Mouse (Mus musculus) heart, embryonic 11.5 days (tissue): ENCODE results near the gene Zfp831. TPM values are rescaled to one million over a fixed set of nuclear protein-coding genes. Genes with fewer than 3 reads are reported as not detected.

Experiments used
- ATAC-seq: fragments of 200-750 bp; cut with Nextera tagmentation; replicated peaks from 2 replicates; pipeline ENCODE4 v1.8.0; 2017; ENCODE audit warnings: moderate library complexity; ENCODE audit not compliant: insufficient number of reproducible peaks, low FRiP score, low TSS enrichment
- H3K27ac ChIP-seq: fragments of 300-500 bp; sonication (generic); 2 replicates; pipeline ENCODE4 v1.5.1; 2014; ENCODE audit warnings: mild to moderate bottlenecking, low read depth, low read length
- H3K27me3 ChIP-seq: fragments of 300-500 bp; sonication (generic); 2 replicates; pipeline ENCODE4 v1.6.1; 2014; ENCODE audit warnings: mild to moderate bottlenecking, low read length, mixed read lengths; ENCODE audit not compliant: control insufficient read depth, insufficient read depth
- H3K36me3 ChIP-seq: fragments of 300-500 bp; sonication (generic); 2 replicates; pipeline ENCODE4 v1.6.1; 2014; ENCODE audit warnings: mild to moderate bottlenecking, low read length, moderate library complexity, mixed read lengths; ENCODE audit not compliant: control insufficient read depth, insufficient read depth
- H3K4me1 ChIP-seq: fragments of 300-500 bp; sonication (generic); 2 replicates; pipeline ENCODE4 v1.6.1; 2014; ENCODE audit warnings: low read length; ENCODE audit not compliant: control insufficient read depth, insufficient read depth
- H3K4me2 ChIP-seq: fragments of 300-500 bp; sonication (generic); 2 replicates; pipeline ENCODE4 v1.6.1; 2014; ENCODE audit warnings: mild to moderate bottlenecking, moderate library complexity
- H3K4me3 ChIP-seq: fragments of 300-500 bp; sonication (generic); 2 replicates; pipeline ENCODE4 v1.5.1; 2014; ENCODE audit warnings: low read depth, low read length
- H3K9ac ChIP-seq: fragments of 300-500 bp; sonication (generic); 2 replicates; pipeline ENCODE4 v1.6.1; 2014; ENCODE audit warnings: mild to moderate bottlenecking, low read depth, low read length, moderate library complexity
- H3K9me3 ChIP-seq: fragments of 300-500 bp; sonication (generic); replicated peaks from 2 replicates; pipeline ENCODE4 v1.6.1; 2016; ENCODE audit warnings: low read length; ENCODE audit not compliant: control insufficient read depth
- WGBS: fragments of 180-500 bp; shearing (Covaris S2); extraction: QIAGEN DNeasy Blood & Tissue Kit; methylation state at CpG from one replicate; pipeline ENCODE4 v1.1.7; 2014; ENCODE audit not compliant: insufficient replicate concordance; 5-methylcytosine and 5-hydroxymethylcytosine counted together
- polyA plus RNA-seq: library from polyadenylated mRNA; unstranded; fragments of >200 nt; fragmentation: Nextera tagmentation; extraction: Ambion mirVana; gene quantifications from 2 replicates; pipeline ENCODE4 v1.2.1, GENCODE M21; 2014

The Zfp831 gene
- polyA plus RNA-seq, 1 experiment from 2014 or later: not detected

DNA sequence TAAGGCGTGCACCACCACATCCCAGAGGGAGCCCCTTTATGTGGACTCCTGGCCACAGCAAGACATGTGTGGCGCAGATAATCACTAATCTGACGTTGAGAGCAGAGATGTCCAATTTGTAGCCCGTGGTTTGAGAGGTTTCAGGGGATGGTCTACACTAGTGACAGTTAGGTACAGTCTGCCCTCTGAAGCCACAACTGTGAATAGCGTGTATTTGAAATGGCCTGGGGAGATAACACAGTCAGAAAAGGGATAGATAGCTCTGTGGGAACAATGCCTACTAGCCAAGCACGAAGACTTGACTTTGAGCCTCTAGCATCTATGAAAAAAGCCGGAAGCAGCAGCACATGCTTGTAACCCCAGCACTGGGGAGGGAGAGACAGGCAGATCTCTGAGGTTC lies 18.9 kb upstream of the Zfp831 start:
- H3K36me3 ChIP-seq: no peaks in the 10 kb centered on the region
- no peaks in the 10 kb centered on the region for H3K27me3 ChIP-seq
- no peak overlapping the region for H3K4me2 ChIP-seq
- H3K9ac ChIP-seq: no peak overlapping the region
- no peak overlapping the region for H3K27ac ChIP-seq
- no peak for ATAC-seq
- WGBS: 74% methylated on average over 7 of the region's 7 CpGs
- no peaks in the 10 kb centered on the region for H3K4me1 ChIP-seq
- no peak overlapping the region for H3K4me3 ChIP-seq
- no peaks in the 10 kb centered on the region for H3K9me3 ChIP-seq

DNA sequence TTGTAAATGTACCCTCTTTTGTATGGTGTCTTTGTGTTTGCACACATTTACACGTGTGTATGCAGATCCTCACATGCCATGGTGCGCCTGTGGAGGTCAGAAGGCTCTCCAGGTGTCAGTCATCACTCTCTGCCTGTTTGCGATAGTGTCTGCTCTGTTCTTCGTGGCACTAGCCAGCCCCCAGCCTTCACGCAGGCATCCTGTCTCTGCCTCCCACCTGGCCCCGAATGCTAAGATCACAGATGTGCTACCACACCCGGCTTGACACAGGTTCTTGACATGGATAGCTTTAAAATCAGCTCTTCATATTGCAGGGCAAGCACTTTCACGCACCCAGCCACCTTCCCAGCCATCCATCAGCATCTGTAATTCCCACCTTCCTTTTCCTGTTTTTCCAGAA lies 16.3 kb upstream of the Zfp831 start:
- no peak overlapping the region for H3K4me2 ChIP-seq
- no peaks in the 10 kb centered on the region for H3K36me3 ChIP-seq
- no peaks in the 10 kb centered on the region for H3K9me3 ChIP-seq
- H3K4me3 ChIP-seq: no peak overlapping the region
- no peak overlapping the region for H3K27ac ChIP-seq
- no peaks in the 10 kb centered on the region for H3K27me3 ChIP-seq
- 58% methylated on average over 8 of the region's 8 CpGs for WGBS
- H3K9ac ChIP-seq: no peak overlapping the region
- no peaks in the 10 kb centered on the region for H3K4me1 ChIP-seq
- no peak for ATAC-seq

DNA sequence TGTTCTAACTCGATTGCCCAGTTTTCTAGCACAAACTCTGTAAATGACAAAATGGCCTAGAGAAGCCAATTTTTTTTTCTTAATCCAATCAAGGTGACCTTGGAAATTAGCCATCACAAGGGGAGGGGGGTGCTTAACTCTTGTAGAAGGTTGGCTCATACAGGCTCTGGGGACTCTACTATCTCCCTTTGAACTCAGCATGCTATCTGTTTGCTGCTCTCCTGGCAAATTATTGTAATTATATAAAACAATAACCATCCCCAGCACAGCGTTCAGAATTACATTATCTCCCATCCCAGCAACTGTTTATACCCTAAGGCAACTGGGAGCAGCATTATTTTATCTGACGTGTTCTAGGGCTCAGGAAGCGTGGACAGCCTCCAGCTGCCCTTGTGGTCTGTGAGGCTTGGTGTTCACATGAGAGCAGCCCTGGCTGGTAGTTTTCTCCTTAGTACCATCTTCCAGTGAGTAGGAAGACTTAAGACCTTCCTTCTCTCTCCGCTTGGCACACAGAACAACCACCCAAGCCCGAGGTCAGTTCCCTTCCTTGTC lies 14.0 kb upstream of the Zfp831 start:
- no peaks in the 10 kb centered on the region for H3K9me3 ChIP-seq
- H3K9ac ChIP-seq: no peak overlapping the region
- no peak overlapping the region for H3K4me2 ChIP-seq
- 71% methylated on average over 6 of the region's 6 CpGs for WGBS
- no peaks in the 10 kb centered on the region for H3K27me3 ChIP-seq
- H3K4me1 ChIP-seq: no peaks in the 10 kb centered on the region
- no peak overlapping the region for H3K27ac ChIP-seq
- no peak for ATAC-seq
- no peaks in the 10 kb centered on the region for H3K36me3 ChIP-seq
- H3K4me3 ChIP-seq: no peak overlapping the region

DNA sequence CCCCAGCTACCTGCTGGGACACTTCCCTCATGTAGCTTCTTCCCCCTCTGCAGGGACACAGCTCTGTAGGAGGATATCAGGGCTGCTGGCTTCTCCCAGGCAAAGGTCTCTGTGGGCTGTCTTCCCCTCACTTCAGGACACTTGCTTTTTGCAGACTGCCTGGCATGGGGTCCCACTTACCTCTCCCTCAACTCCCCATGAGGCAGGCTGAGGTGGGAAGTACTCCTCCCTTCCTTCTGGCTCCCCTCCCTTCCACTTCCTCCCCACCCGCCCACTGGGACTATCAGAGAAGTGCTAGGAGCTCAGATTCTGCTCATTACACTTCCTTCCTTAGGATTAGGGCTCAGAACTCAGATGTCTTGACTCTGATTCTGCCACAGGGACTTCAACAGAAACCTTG lies 6.6 kb upstream of the Zfp831 start:
- 15% methylated on average over 1 of the region's 1 CpGs for WGBS
- Histone ChIP-seq H3K4me3 (no peak overlapping the region), H3K9me3 (no peaks in the 10 kb centered on the region), H3K4me2 (no peak overlapping the region), H3K27ac (no peak overlapping the region), H3K9ac (no peak overlapping the region), H3K4me1 (no peaks in the 10 kb centered on the region), H3K36me3 (no peaks in the 10 kb centered on the region), H3K27me3 (no peaks in the 10 kb centered on the region)
- ATAC-seq: no peak

DNA sequence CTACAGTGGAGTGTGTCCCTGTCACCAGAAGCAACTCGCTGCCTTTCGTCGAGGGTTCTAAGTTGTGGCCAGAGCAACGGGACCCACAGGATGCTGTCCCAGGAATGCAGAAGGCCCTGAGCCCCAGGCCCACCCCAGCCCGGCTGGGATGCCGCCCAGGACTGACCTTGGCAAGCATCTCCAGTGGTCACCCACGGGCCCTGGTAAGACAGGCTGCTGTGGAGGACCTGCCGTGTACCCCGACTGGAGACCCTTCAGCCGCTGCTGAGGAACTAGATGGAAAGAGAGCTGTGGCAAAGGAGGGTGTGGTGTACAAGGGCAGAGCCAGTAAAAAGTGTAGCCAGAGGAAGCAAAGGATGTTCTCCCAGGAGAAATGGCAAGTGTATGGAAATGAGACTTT lies 1.6 kb downstream of the Zfp831 start:
- Histone ChIP-seq H3K9me3 (no peaks in the 10 kb centered on the region), H3K9ac (no peak overlapping the region), H3K4me3 (no peak overlapping the region), H3K27ac (no peak overlapping the region), H3K36me3 (no peaks in the 10 kb centered on the region), H3K4me1 (no peaks in the 10 kb centered on the region), H3K4me2 (no peak overlapping the region), H3K27me3 (0 out of 2 replicates have a peak, but pooled peaks cover 3% of the 10 kb centered on the region)
- WGBS: 82% methylated on average over 10 of the region's 10 CpGs
- ATAC-seq: no peak

DNA sequence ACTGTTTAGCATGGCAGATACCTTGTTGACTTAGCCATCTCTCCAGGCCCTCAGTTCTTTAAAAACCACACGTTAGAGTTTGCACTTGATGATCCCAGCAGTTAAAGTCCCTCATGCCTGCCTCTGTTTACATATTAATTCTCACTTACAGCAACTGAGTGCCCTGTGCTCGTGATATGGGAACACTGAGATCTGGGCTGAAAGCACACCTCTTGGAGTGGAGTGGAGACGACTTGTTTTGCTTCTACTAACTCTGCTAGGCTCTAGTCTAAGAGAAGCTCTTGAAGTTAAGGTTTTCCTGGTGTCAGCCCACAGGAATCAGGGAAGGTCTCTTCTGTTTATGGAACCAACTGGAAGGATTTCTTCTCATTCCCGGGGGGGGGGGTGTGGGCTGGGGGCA lies 9.5 kb downstream of the Zfp831 start:
- 51% methylated on average over 4 of the region's 4 CpGs for WGBS
- Histone ChIP-seq H3K9ac (no peak overlapping the region), H3K4me3 (no peak overlapping the region), H3K27ac (no peak overlapping the region), H3K4me1 (no peaks in the 10 kb centered on the region), H3K27me3 (no peaks in the 10 kb centered on the region), H3K4me2 (no peak overlapping the region), H3K36me3 (no peaks in the 10 kb centered on the region), H3K9me3 (no peaks in the 10 kb centered on the region)
- no peak for ATAC-seq

DNA sequence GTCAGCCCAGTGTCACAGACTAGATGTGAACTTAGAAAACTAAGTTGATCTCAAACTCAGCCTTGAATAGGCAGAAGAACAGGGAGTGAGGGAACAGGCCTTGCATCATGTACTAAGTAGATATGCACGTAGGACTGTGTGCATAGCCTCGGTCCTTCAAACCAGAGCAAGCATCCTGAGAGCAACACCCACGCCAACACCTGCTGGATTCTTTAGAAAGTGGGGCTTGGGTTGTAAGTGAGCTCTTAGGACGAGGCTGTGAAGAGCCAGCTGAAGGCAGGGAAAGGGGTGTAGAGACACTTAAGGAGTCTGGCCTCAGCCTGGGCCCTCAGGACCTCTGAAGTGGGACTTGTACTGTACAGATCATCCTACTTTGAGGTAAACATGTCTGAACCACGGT lies 12.0 kb downstream of the Zfp831 start:
- Histone ChIP-seq H3K36me3 (no peaks in the 10 kb centered on the region), H3K9me3 (no peaks in the 10 kb centered on the region), H3K4me3 (no peak overlapping the region), H3K9ac (no peak overlapping the region), H3K4me2 (no peak overlapping the region), H3K27me3 (no peaks in the 10 kb centered on the region), H3K4me1 (no peaks in the 10 kb centered on the region), H3K27ac (no peak overlapping the region)
- 75% methylated on average over 5 of the region's 5 CpGs for WGBS
- ATAC-seq: no peak

DNA sequence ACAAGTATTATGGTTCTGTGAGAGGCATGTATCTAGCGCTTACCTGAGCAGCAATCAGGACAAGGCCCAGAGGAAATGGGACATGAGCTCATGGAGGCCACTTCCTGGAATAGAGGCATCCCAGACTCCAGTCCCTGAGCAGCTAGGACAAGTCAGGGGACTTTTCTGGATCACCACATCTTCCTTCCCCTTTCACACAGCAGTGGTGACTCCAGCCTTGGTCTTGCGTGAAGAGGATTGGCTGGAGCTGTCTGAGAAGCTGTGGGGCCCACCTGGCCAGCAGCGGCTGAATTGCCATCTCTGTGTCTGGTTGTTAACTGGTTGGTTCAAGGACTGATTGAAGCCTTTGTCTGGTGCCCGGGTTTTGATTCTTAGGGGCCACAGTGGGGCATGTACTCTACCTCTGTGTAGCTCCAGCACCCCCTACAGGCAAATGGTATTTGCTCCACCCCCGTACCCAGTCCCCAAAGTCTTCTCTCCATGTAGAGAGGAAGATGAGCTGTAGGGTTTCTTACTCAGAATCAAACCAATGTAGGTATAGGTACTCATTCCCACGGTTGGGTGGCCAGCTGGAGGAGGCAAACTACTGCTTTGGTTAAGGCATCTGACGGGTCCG lies 15.0 kb downstream of the Zfp831 start:
- H3K27me3 ChIP-seq: no peaks in the 10 kb centered on the region
- H3K4me3 ChIP-seq: no peak overlapping the region
- 77% methylated on average over 8 of the region's 8 CpGs for WGBS
- no peak for ATAC-seq
- no peak overlapping the region for H3K9ac ChIP-seq
- H3K4me2 ChIP-seq: no peak overlapping the region
- no peak overlapping the region for H3K27ac ChIP-seq
- no peaks in the 10 kb centered on the region for H3K36me3 ChIP-seq
- no peaks in the 10 kb centered on the region for H3K9me3 ChIP-seq
- no peaks in the 10 kb centered on the region for H3K4me1 ChIP-seq

DNA sequence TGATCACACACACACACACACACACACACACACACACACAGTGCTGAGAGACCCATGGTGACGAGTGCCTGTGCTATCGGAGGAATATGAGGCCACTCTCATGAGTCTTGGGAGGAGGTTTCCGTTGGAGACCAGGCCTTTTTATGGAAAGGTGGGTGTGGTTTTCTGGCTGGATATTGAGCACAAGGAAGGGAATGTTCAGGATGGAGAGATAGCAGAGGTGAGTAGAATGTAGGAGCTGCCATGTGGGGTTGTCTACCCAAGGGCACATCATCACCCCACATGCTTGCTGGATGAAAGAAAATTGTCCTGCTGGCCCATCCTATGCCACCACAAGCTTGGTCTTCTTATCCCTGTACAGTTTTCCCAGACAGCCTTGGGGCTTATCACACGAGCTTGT lies 16.5 kb downstream of the Zfp831 start:
- H3K4me3 ChIP-seq: no peak overlapping the region
- ATAC-seq: no peak
- no peaks in the 10 kb centered on the region for H3K36me3 ChIP-seq
- WGBS: 75% methylated on average over 4 of the region's 4 CpGs
- no peaks in the 10 kb centered on the region for H3K9me3 ChIP-seq
- no peaks in the 10 kb centered on the region for H3K4me1 ChIP-seq
- no peak overlapping the region for H3K27ac ChIP-seq
- H3K27me3 ChIP-seq: no peaks in the 10 kb centered on the region
- H3K9ac ChIP-seq: no peak overlapping the region
- no peak overlapping the region for H3K4me2 ChIP-seq
